Mouse (Mus musculus) MEL (cell line): ENCODE results near the gene Mis18a. TPM values are rescaled to one million over a fixed set of nuclear protein-coding genes. Genes with fewer than 3 reads are reported as not detected.
A peak's percentile ranks its signal among the peaks of the same experiment; 100 is the strongest.

Experiments
- DNase-seq: peaks from one replicate; pipeline ENCODE4 v3.0.0; 2011; ENCODE audit warnings: low read depth, low spot score
- H3K27ac ChIP-seq: 2 replicates; pipeline ENCODE4 v1.5.1; 2012; ENCODE audit warnings: low read depth, mild to moderate bottlenecking, control low read depth, low read length, moderate library complexity; ENCODE audit not compliant: control insufficient read depth
- H3K27me3 ChIP-seq, 2 experiments: fragments of 150-350 bp in 1 of 2; sonication (generic) in 1 of 2; 2 replicates each; pipeline ENCODE4 v1.6.1; 2012; ENCODE audit warnings: low read length in 2 of 2, mild to moderate bottlenecking in 2 of 2, improper control_type of control experiment in 1 of 2, moderate library complexity in 1 of 2; ENCODE audit not compliant: insufficient read depth in 2 of 2, control insufficient read depth in 1 of 2
- H3K36me3 ChIP-seq, 2 experiments: 2 replicates each; pipeline ENCODE4 v1.6.1; 2012 to 2014; ENCODE audit warnings: low read length in 2 of 2, improper control_type of control experiment in 1 of 2, inconsistent platforms in 1 of 2, mild to moderate bottlenecking in 1 of 2; ENCODE audit not compliant: insufficient read depth in 2 of 2, control insufficient read depth in 1 of 2
- H3K4me1 ChIP-seq, 2 experiments: fragments of 150-350 bp in 1 of 2; sonication (generic) in 1 of 2; 2 replicates each; pipeline ENCODE4 v1.6.1; 2012; ENCODE audit warnings: low read length in 2 of 2, improper control_type of control experiment in 1 of 2, mild to moderate bottlenecking in 1 of 2; ENCODE audit not compliant: insufficient read depth in 2 of 2, control insufficient read depth in 1 of 2
- H3K4me3 ChIP-seq, 2 experiments: fragments of 150-350 bp in 1 of 2; sonication (generic) in 1 of 2; 2 replicates each; pipeline ENCODE4 v1.5.1; 2012; ENCODE audit warnings: low read depth in 2 of 2, low read length in 2 of 2, mild to moderate bottlenecking in 2 of 2, moderate library complexity in 2 of 2, control low read depth in 1 of 2, improper control_type of control experiment in 1 of 2; ENCODE audit not compliant: control insufficient read depth in 1 of 2, insufficient read depth in 1 of 2
- H3K79me2 ChIP-seq: 2 replicates; pipeline ENCODE4 v1.6.1; 2012; ENCODE audit warnings: mild to moderate bottlenecking, low read length, moderate library complexity; ENCODE audit not compliant: control insufficient read depth, poor library complexity, insufficient read depth
- H3K9ac ChIP-seq: 2 replicates; pipeline ENCODE4 v1.6.1; 2012; ENCODE audit warnings: low read depth, mild to moderate bottlenecking, control low read depth, low read length, moderate library complexity; ENCODE audit not compliant: control insufficient read depth, poor library complexity, severe bottlenecking
- H3K9me3 ChIP-seq: fragments of 150-350 bp; sonication (generic); replicated peaks from 2 replicates; pipeline ENCODE4 v1.6.1; 2012; ENCODE audit warnings: mild to moderate bottlenecking, low read length, improper control_type of control experiment, moderate library complexity; ENCODE audit not compliant: insufficient read depth
- BHLHE40 ChIP-seq: IDR thresholded peaks from 2 replicates; pipeline ENCODE4 v1.6.1; 2012; ENCODE audit warnings: low read depth, mild to moderate bottlenecking, inconsistent platforms, low read length, improper control_type of control experiment, borderline replicate concordance
- CHD2 ChIP-seq: IDR thresholded peaks from 2 replicates; pipeline ENCODE4 v1.6.1; 2011; ENCODE audit warnings: low read length, improper control_type of control experiment
- E2F4 ChIP-seq: IDR thresholded peaks from 2 replicates; pipeline ENCODE4 v1.6.1; 2011; ENCODE audit warnings: low read depth, low read length, improper control_type of control experiment, borderline replicate concordance
- ELF1 ChIP-seq: IDR thresholded peaks from 2 replicates; pipeline ENCODE4 v1.6.1; 2014; ENCODE audit warnings: low read depth, mild to moderate bottlenecking, inconsistent platforms, low read length, improper control_type of control experiment, moderate library complexity
- MAZ ChIP-seq: IDR thresholded peaks from 2 replicates; pipeline ENCODE4 v1.6.1; 2012; ENCODE audit warnings: low read depth, mild to moderate bottlenecking, inconsistent platforms, low read length, improper control_type of control experiment
- MEF2A ChIP-seq: IDR thresholded peaks from 2 replicates; pipeline ENCODE4 v1.6.1; 2014; ENCODE audit warnings: low read depth, mild to moderate bottlenecking, inconsistent platforms, low read length, improper control_type of control experiment; ENCODE audit not compliant: poor library complexity, insufficient replicate concordance, severe bottlenecking; ENCODE audit errors: extremely low read depth
- MXI1 ChIP-seq: IDR thresholded peaks from 2 replicates; pipeline ENCODE4 v1.6.1; 2011; ENCODE audit warnings: mild to moderate bottlenecking, low read depth, low read length, improper control_type of control experiment
- NELFE ChIP-seq: IDR thresholded peaks from 2 replicates; pipeline ENCODE4 v1.6.1; 2011; ENCODE audit warnings: low read depth, low read length, improper control_type of control experiment
- NRF1 ChIP-seq: IDR thresholded peaks from 2 replicates; pipeline ENCODE4 v1.6.1; 2014; ENCODE audit warnings: low read depth, mild to moderate bottlenecking, inconsistent platforms, low read length, improper control_type of control experiment, moderate library complexity; ENCODE audit not compliant: poor library complexity, insufficient read depth, severe bottlenecking
- POLR2A ChIP-seq, 2 experiments: IDR thresholded peaks; 2 replicates each; pipeline ENCODE4 v1.6.1; 2011 to 2012; ENCODE audit warnings: low read length in 2 of 2, mild to moderate bottlenecking in 2 of 2, control low read depth in 1 of 2, improper control_type of control experiment in 1 of 2, low read depth in 1 of 2, moderate library complexity in 1 of 2; ENCODE audit not compliant: control insufficient read depth in 1 of 2, insufficient read depth in 1 of 2, poor library complexity in 1 of 2
- POLR2AphosphoS2 ChIP-seq: IDR thresholded peaks from 2 replicates; pipeline ENCODE4 v1.6.1; 2011; ENCODE audit warnings: low read length, improper control_type of control experiment
- POLR2AphosphoS5 ChIP-seq: IDR thresholded peaks from 2 replicates; pipeline ENCODE4 v1.6.1; 2012; ENCODE audit warnings: low read depth, borderline replicate concordance, mild to moderate bottlenecking, inconsistent platforms, low read length, moderate library complexity, mixed read lengths
- RCOR1 ChIP-seq: IDR thresholded peaks from 2 replicates; pipeline ENCODE4 v1.6.1; 2012; ENCODE audit warnings: low read depth, mild to moderate bottlenecking, inconsistent platforms, low read length, improper control_type of control experiment
- USF1 ChIP-seq: IDR thresholded peaks from 2 replicates; pipeline ENCODE4 v1.6.1; 2014; ENCODE audit warnings: low read depth, mild to moderate bottlenecking, inconsistent platforms, low read length, improper control_type of control experiment, moderate library complexity
- ZC3H11A ChIP-seq: IDR thresholded peaks from 2 replicates; pipeline ENCODE4 v1.6.1; 2012; ENCODE audit warnings: low read depth, mild to moderate bottlenecking, inconsistent platforms, low read length, improper control_type of control experiment
- ZKSCAN1 ChIP-seq: IDR thresholded peaks from 2 replicates; pipeline ENCODE4 v1.6.1; 2012; ENCODE audit warnings: low read depth, mild to moderate bottlenecking, inconsistent platforms, low read length, improper control_type of control experiment, moderate library complexity
- ZMIZ1 ChIP-seq: IDR thresholded peaks from 2 replicates; pipeline ENCODE4 v1.6.1; 2012; ENCODE audit warnings: low read depth, mild to moderate bottlenecking, inconsistent platforms, low read length, improper control_type of control experiment, moderate library complexity
- ZNF384 ChIP-seq: IDR thresholded peaks from 2 replicates; pipeline ENCODE4 v1.6.1; 2012; ENCODE audit warnings: low read depth, mild to moderate bottlenecking, inconsistent platforms, low read length, improper control_type of control experiment
- polyA plus RNA-seq, 2 experiments: library from polyadenylated mRNA; stranded (reverse) in 1 of 2; unstranded in 1 of 2; fragments of >175 nt in 1 of 2; fragments of >200 nt in 1 of 2; gene quantifications; 2 replicates each; pipeline versions ENCODE4 v1.2.1 to v1.2.4; 2012; ENCODE audit warnings: low replicate concordance in 2 of 2, low read depth in 1 of 2; ENCODE audit not compliant: insufficient read length in 2 of 2, insufficient read depth in 1 of 2, missing spikeins in 1 of 2
- total RNA-seq: library from RNA; depleted of rRNA; stranded (reverse); fragments of 300-350 nt; gene quantifications from 2 replicates; pipeline ENCODE4 v1.2.3, GENCODE M21; 2012

Gene Mis18a
- total and polyA plus RNA-seq, 3 experiments, result 43.8 to 48.3 TPM; not detected in 1

DNA sequence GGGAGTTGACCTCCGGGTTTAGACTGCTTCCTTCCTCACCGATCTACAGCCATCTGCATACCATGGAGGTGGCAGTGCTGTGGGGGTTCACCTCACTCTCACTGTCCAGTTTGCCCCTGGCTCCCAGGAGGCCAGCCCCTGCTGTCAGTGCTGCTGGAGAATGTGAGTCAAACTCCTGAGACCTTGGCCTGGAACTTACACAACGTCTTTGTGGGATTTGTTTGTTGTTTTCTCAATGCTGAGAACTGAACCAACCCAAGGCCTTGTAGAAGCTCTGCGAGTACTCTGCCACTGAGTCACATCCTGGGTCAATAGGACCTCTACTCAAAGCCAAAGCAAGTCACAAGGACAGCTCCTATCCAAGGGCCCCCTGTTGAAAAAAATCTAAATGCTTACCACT is 8.4 kb upstream of the Mis18a start:
- no peak for DNase-seq
- H3K79me2 ChIP-seq, result no peaks in the 10 kb centered on the region
- no peaks in the 10 kb centered on the region for H3K27me3 ChIP-seq
- H3K4me3 ChIP-seq, result no peak overlapping the region
- TF ChIP-seq MEF2A (no peak), E2F4 (no peak), ZNF384 (no peak), NELFE (no peak), MXI1 (no peak), POLR2AphosphoS5 (no peak), USF1 (no peak), POLR2A (IDR thresholded peaks at IDR 0.05; ENCODE audit: control insufficient read depth in 1 of 2, insufficient read depth in 1 of 2, low read depth in 1 of 2, low read length in 2 of 2, poor library complexity in 1 of 2) (no peak), ELF1 (no peak), ZKSCAN1 (no peak), BHLHE40 (no peak), ZC3H11A (no peak), POLR2AphosphoS2 (no peak)
- no peaks in the 10 kb centered on the region for H3K4me1 ChIP-seq
- no peak overlapping the region for H3K27ac ChIP-seq
- H3K36me3 ChIP-seq, result no peaks in the 10 kb centered on the region
- no peak overlapping the region for H3K9ac ChIP-seq
- H3K9me3 ChIP-seq, result no peaks in the 10 kb centered on the region

DNA sequence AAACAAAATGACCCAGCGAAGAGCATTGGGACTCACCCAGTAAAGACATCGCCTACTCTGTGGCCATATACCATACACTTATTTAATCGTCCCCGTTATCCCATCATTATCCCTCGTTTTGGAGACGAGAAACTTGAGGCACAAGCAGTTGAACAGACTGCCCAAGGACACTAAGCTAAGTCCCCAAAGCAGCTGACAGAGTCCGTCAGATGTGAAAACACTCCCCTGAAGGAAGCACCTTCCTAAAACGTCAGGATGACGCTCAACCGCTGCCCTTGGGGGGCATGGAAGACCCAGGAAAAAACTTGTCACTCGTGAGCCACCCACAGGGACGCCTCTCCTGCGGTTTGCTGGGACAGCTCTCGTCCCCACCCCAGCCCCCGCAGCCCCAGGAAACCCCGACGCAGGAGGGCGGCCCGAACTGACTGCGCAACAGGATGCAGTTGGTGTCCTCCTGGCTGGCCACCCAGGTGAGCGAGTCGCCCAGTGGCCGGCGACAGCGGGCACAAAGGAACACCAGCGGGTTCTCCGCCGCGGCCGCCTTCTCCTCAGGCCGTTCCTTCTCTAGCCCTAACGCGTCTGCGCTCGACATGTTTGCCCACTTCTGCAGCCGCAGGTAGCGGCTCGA is 490 bp downstream of the Mis18a start:
- peaks cover 0 to 2% of the 10 kb centered on the region in 2 experiments; a peak in 2 of 4 replicates for H3K27me3 ChIP-seq
- peaks cover 11% of the 10 kb centered on the region for H3K79me2 ChIP-seq
- TF ChIP-seq MEF2A, result no peak
- TF ChIP-seq NRF1, result no peak
- TF ChIP-seq CHD2, result no peak
- TF ChIP-seq ZMIZ1, result no peak
- no peak for TF ChIP-seq MAZ
- no peak for TF ChIP-seq RCOR1
- no peak for TF ChIP-seq POLR2A (IDR thresholded peaks at IDR 0.05; ENCODE audit: control insufficient read depth in 1 of 2, insufficient read depth in 1 of 2, low read depth in 1 of 2, low read length in 2 of 2, poor library complexity in 1 of 2)
- no peak for TF ChIP-seq POLR2AphosphoS5
- peak overlapping the region; percentile 68 for H3K27ac ChIP-seq
- DNase-seq, result peak; percentile 58
- peaks cover 2 to 3% of the 10 kb centered on the region in 2 experiments; a peak in 3 of 4 replicates for H3K36me3 ChIP-seq
- peak overlapping the region; percentile 89 to 90 for H3K4me3 ChIP-seq
- no peaks in the 10 kb centered on the region for H3K9me3 ChIP-seq
- peak overlapping the region; percentile 90 for H3K9ac ChIP-seq
- H3K4me1 ChIP-seq, result peaks cover 0 to 3% of the 10 kb centered on the region in 2 experiments; a peak in 2 of 4 replicates
